8 mouse cellular contexts compared by ENCODE assay signal in genomic region chr12:102681590-102681989, GRCm38 (mm10). TPM values are rescaled to one million over a fixed set of nuclear protein-coding genes. Genes with fewer than 3 reads are reported as not detected.
DNase-seq lines count a peak whose midpoint lies in the region; ATAC-seq and TF ChIP-seq lines count a peak whose summit lies in the region.

No protein-coding gene starts in this region.

- TF ChIP-seq CTCF in left cerebral cortex, adult 2 months (IDR thresholded peaks at IDR 0.05): peak; percentile 26
- peak; percentile 56 for TF ChIP-seq CTCF in stomach, postnatal 0 days (IDR thresholded peaks at IDR 0.05; ENCODE audit: low read depth)

- WGBS in stomach, postnatal 0 days: 84% methylated on average over 7 of the region's 7 CpGs
- 79% methylated on average over 7 of the region's 7 CpGs for WGBS in forebrain, embryonic 10.5 days

- no peaks in the 10 kb centered on the region for H3K9me3 ChIP-seq in stomach, postnatal 0 days (ENCODE audit: control insufficient read depth, low read length)
- H3K9me3 ChIP-seq in forebrain, embryonic 10.5 days: no peaks in the 10 kb centered on the region

- H3K4me3 ChIP-seq in left cerebral cortex, adult 2 months: no peak overlapping the region
- H3K4me3 ChIP-seq in stomach, postnatal 0 days (ENCODE audit: low read depth, low read length): no peak overlapping the region
- H3K4me3 ChIP-seq in forebrain, embryonic 10.5 days: no peak overlapping the region

- peak; percentile 47 for DNase-seq in adrenal gland, postnatal 36 days
- no peak for DNase-seq in adrenal gland, adult 18-20 months (ENCODE audit: low spot score in 2 of 2)
- DNase-seq in left cerebral cortex, adult 2 months (ENCODE audit: extremely low spot score in 1 of 2, low spot score in 2 of 2): no peak
- DNase-seq in left cerebral cortex, postnatal 25 days (ENCODE audit: low spot score in 2 of 2): no peak
- no peak for DNase-seq in stomach, postnatal 0 days (ENCODE audit: low spot score)
- DNase-seq in left cerebral cortex, adult 18-20 months (ENCODE audit: low spot score in 2 of 2): no peak
- no peak for DNase-seq in forebrain, embryonic 10.5 days (ENCODE audit: extremely low spot score, low spot score)

- no peaks in the 10 kb centered on the region for H3K36me3 ChIP-seq in stomach, postnatal 0 days (ENCODE audit: control insufficient read depth, insufficient read depth, low read length)
- H3K36me3 ChIP-seq in forebrain, embryonic 10.5 days (replicated peaks): no peaks in the 10 kb centered on the region

- intact Hi-C loops in left cerebral cortex, adult 2 months (cut with DNase I): no loop called here
- intact Hi-C loops in left cerebral cortex, postnatal 25 days (cut with DNase I): no loop called here

- H3K27ac ChIP-seq in left cerebral cortex, adult 2 months: no peak overlapping the region
- H3K27ac ChIP-seq in stomach, postnatal 0 days (replicated peaks): no peak overlapping the region
- no peak overlapping the region for H3K27ac ChIP-seq in forebrain, embryonic 10.5 days

- no peak overlapping the region for H3K4me2 ChIP-seq in stomach, postnatal 0 days (replicated peaks; ENCODE audit: low read depth)

- H3K9ac ChIP-seq in stomach, postnatal 0 days (ENCODE audit: low read length): no peak overlapping the region

- H3K4me1 ChIP-seq in stomach, postnatal 0 days (replicated peaks; ENCODE audit: control insufficient read depth, insufficient read depth): peaks cover 4% of the 10 kb centered on the region; the same call in 1 of the 2 replicates
- H3K4me1 ChIP-seq in forebrain, embryonic 10.5 days: peaks cover 73% of the 10 kb centered on the region

- no peaks in the 10 kb centered on the region for H3K27me3 ChIP-seq in stomach, postnatal 0 days (ENCODE audit: control insufficient read depth, insufficient read depth, low read length)
- no peaks in the 10 kb centered on the region for H3K27me3 ChIP-seq in forebrain, embryonic 10.5 days (ENCODE audit: poor library complexity, severe bottlenecking)

- ATAC-seq in common myeloid progenitor, adult 5-6 weeks (replicated peaks; ENCODE audit: low read depth, poor library complexity, severe bottlenecking): peak; percentile 53
- ATAC-seq in stomach, postnatal 0 days (ENCODE audit: low FRiP score, low TSS enrichment): no peak

- TF ChIP-seq EP300 in stomach, postnatal 0 days (optimal IDR thresholded peaks at IDR 0.05): no peak

RNA-seq across cellular contexts. Expression of gene Itpk1, which starts 23.1 kb away (rescaled TPM):
- total RNA-seq in adrenal gland, postnatal 36 days (2021): 100 to 1,000 TPM in 1 of 2 experiments, 10 to 100 TPM in 1; 45.7 to 114 TPM
- 100 to 1,000 TPM in 1 of 2 experiments, 10 to 100 TPM in 1; 49.7 to 156 TPM for total RNA-seq in adrenal gland, adult 18-20 months (2021)
- 10 to 100 TPM; 52.3 to 54.9 TPM for total RNA-seq in left cerebral cortex, adult 2 months (2021)
- total RNA-seq in left cerebral cortex, postnatal 25 days (2021): 10 to 100 TPM; 63.9 to 70.2 TPM
- total RNA-seq in common myeloid progenitor, adult 5-6 weeks (2017): 9.4 and 12.0 TPM in 2 replicates
- polyA plus RNA-seq in stomach, postnatal 0 days (2015; fragmentation: Nextera tagmentation; extraction: Ambion mirVana): 21.5 and 26.7 TPM in 2 replicates
- total RNA-seq in left cerebral cortex, adult 18-20 months (2021): 10 to 100 TPM; 56.0 to 63.6 TPM
- 16.5 and 18.5 TPM in 2 replicates for polyA plus RNA-seq in forebrain, embryonic 10.5 days (2016; fragmentation: Nextera tagmentation; extraction: Ambion mirVana)

Comparison
In these comparisons a context has a peak if more than half of its experiments do, and no peak if none do; other contexts are left out.
1. DNase-seq: peak in adrenal gland, postnatal 36 days (2 of 2); none in adrenal gland, adult 18-20 months (0 of 2), left cerebral cortex, adult 2 months (0 of 2), left cerebral cortex, postnatal 25 days (0 of 2), stomach, postnatal 0 days (single experiment), left cerebral cortex, adult 18-20 months (0 of 2) and forebrain, embryonic 10.5 days (single experiment).